Mouse (Mus musculus): Measurements from ENCODE around the gene Gm12888.
"Not testable (repeated sequence)": the region's sequence is repeated elsewhere in the genome, so short reads cannot be mapped to it uniquely, and the experiment has no call there.

The Gm12888 gene

GRCm38 (mm10) chr4:121324817-121325216 lies at the start of gene Gm12888:
Gene Gm12888, minus strand, starts transcription at chr4:121324917.
- DNase-seq (ENCODE audit: low spot score) = not testable (repeated sequence)
